Mouse (Mus musculus) kidney, postnatal 0 days (tissue): ENCODE data around the gene Cacna2d3. TPM values are rescaled to one million over a fixed set of nuclear protein-coding genes. Genes with fewer than 3 reads are reported as not detected.

Experiments used
- ATAC-seq: fragments of 200-750 bp; cut with Nextera tagmentation; replicated peaks from 2 replicates; pipeline ENCODE4 v1.8.0; 2017; ENCODE audit warnings: low read depth, moderate number of reproducible peaks, moderate TSS enrichment, moderate library complexity; ENCODE audit not compliant: low FRiP score
- DNase-seq: peaks from one replicate; pipeline ENCODE4 v3.0.0-alpha.2; 2016; ENCODE audit warnings: low spot score
- H3K27ac ChIP-seq: fragments of 300-500 bp; sonication (generic); 2 replicates; pipeline ENCODE4 v1.5.1; 2014; ENCODE audit warnings: mild to moderate bottlenecking
- H3K27me3 ChIP-seq: fragments of 300-500 bp; sonication (generic); 2 replicates; pipeline ENCODE4 v1.6.1; 2014; ENCODE audit warnings: low read length, mixed read lengths; ENCODE audit not compliant: insufficient read depth
- H3K36me3 ChIP-seq: fragments of 300-500 bp; sonication (generic); 2 replicates; pipeline ENCODE4 v1.6.1; 2014; ENCODE audit warnings: low read length, mixed read lengths; ENCODE audit not compliant: insufficient read depth
- H3K4me1 ChIP-seq: fragments of 300-500 bp; sonication (generic); replicated peaks from 2 replicates; pipeline ENCODE4 v1.6.1; 2014; ENCODE audit warnings: antibody characterized with exemption, low read length, mixed read lengths; ENCODE audit not compliant: insufficient read depth
- H3K4me2 ChIP-seq: fragments of 300-500 bp; sonication (generic); 2 replicates; pipeline ENCODE4 v1.6.1; 2014; ENCODE audit warnings: mild to moderate bottlenecking, low read length, moderate library complexity, mixed read lengths
- H3K4me3 ChIP-seq: fragments of 300-500 bp; sonication (generic); replicated peaks from 2 replicates; pipeline ENCODE4 v1.5.1; 2014; ENCODE audit warnings: low read depth, low read length
- H3K9ac ChIP-seq: fragments of 300-500 bp; sonication (generic); 2 replicates; pipeline ENCODE4 v1.6.1; 2014; ENCODE audit warnings: low read depth, low read length
- H3K9me3 ChIP-seq: fragments of 300-500 bp; sonication (generic); replicated peaks from 2 replicates; pipeline ENCODE4 v1.6.1; 2016; ENCODE audit warnings: low read length, inconsistent platforms, mixed read lengths
- CTCF ChIP-seq: IDR thresholded peaks from 2 replicates; pipeline ENCODE4 v1.5.1; 2016; ENCODE audit warnings: antibody characterized with exemption, low read depth, mild to moderate bottlenecking, moderate library complexity
- WGBS: fragments of 180-500 bp; shearing (Covaris S2); extraction: QIAGEN DNeasy Blood & Tissue Kit; methylation state at CpG from one replicate; pipeline ENCODE4 v1.1.7; 2014; 5-methylcytosine and 5-hydroxymethylcytosine counted together
- polyA plus RNA-seq: library from polyadenylated mRNA; unstranded; fragments of >200 nt; fragmentation: Nextera tagmentation; extraction: Ambion mirVana; gene quantifications from 2 replicates; pipeline ENCODE4 v1.2.1, GENCODE M21; 2015

Gene Cacna2d3
- polyA plus RNA-seq, 1 experiment from 2014 or later = 1.8 TPM

DNA sequence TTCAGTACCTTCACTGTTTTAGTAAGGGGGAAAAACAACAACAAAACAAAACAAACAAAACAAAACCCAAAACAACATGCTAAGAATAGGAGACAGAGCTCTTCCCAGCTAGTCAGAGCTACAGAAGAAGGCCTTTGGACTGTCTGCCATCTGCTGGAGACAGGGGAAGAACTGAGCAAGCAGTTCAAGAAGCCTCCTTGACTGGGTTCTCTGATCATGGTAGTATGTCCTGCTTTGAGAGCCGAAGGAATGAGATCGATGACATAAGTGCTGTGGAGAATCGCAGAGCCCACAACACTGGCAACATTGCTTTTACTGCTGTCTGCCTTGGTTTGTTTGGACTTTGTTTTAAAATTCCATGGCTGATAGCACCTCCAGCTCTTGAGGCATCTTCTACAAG lies 598.9 kb downstream of the Cacna2d3 start:
- DNase-seq = no peak
- H3K36me3 ChIP-seq = no peaks in the 10 kb centered on the region
- 93% methylated on average over 3 of the region's 3 CpGs for WGBS
- no peak for ATAC-seq
- H3K27me3 ChIP-seq = no peaks in the 10 kb centered on the region
- no peak for TF ChIP-seq CTCF
- no peaks in the 10 kb centered on the region for H3K4me1 ChIP-seq
- H3K27ac ChIP-seq = no peak overlapping the region
- H3K9me3 ChIP-seq = no peaks in the 10 kb centered on the region
- H3K4me2 ChIP-seq = no peak overlapping the region
- H3K4me3 ChIP-seq = no peak overlapping the region
- no peak overlapping the region for H3K9ac ChIP-seq

DNA sequence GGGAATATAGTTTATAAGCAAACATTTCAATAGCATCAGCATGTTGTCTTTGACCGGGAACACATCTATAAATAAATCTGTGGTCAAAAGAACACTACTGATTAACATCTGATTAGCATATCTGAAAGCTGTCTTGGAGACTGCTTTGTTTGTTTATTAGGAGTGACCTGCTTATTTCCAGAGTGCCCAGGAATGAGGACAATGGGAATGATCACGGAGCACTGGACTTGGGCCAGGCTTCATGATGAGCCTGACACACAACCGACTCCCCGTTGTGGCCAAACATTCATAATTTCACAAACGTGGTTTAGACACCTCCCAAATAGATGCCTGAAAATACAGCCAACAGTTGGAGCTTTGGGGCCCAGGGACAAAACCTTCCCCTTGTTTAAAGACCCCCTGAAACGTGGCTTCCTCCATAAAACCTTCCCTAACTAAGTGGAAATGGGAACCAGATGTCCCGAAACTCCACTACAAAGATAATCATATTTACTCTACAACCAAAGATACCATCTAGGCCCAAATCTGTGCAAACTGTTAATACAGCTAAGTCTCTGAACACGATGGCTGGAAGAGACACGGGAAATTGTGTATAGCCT lies 607.7 kb downstream of the Cacna2d3 start:
- no peak overlapping the region for H3K9ac ChIP-seq
- no peak for TF ChIP-seq CTCF
- no peak overlapping the region for H3K27ac ChIP-seq
- no peaks in the 10 kb centered on the region for H3K27me3 ChIP-seq
- H3K4me3 ChIP-seq = no peak overlapping the region
- WGBS = 58% methylated on average over 9 of the region's 9 CpGs
- peak; percentile 22 for DNase-seq
- no peaks in the 10 kb centered on the region for H3K9me3 ChIP-seq
- no peaks in the 10 kb centered on the region for H3K36me3 ChIP-seq
- no peaks in the 10 kb centered on the region for H3K4me1 ChIP-seq
- H3K4me2 ChIP-seq = no peak overlapping the region
- no peak for ATAC-seq

DNA sequence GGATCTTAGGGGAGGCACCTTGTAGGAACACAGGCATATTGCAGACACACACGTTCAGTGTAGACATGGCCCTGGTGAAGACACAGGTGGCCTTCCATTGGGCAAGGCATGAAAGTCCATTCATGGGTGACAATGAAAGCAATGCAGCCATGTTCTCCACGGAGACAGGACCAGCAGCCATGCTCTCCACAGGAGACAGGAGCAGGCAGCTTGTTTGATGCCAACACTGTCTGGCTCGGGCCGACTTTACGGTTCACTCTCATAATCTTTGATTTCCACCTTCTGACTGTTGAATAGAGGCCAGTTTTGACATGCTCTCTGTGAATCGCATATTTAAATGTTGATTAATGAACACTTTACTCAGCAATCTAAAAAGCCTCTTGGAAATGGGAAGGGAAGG lies 610.0 kb downstream of the Cacna2d3 start:
- H3K27me3 ChIP-seq = no peaks in the 10 kb centered on the region
- ATAC-seq = no peak
- WGBS = 83% methylated on average over 6 of the region's 6 CpGs

DNA sequence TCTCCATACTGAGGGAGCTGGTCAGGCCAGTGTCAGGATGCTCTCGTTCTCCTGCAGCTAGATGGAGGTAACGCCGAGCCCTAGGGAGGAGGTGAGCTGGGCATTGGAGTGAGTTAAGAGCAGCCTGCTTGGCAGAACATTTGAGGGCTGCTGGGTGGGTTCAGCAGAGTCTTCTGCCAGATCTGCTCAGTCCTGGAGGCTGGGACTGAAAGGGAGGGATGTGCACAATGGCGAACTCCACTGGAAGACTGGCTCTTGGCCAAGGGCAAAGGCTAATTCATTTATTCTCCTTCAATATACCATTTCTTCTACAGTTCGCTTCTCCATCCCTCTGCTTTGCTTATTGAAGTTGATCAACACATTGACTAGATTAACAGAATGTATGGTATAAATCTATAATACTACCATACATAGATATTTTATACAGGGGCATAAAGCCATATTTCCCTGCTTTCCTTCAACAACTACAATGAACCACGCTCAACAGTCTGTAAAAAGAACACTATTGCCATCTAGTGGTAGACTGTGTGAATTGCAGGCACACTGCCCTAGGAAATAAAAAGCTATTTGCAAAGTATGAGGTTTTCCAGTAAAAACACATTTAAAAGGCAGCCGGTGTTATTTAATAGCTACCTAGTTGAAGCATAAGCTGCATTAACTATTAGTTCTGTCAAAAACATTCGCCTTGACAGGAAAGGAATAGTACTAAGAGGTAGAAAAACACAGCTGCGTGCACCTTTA lies 611.1 kb downstream of the Cacna2d3 start:
- no peak overlapping the region for H3K9ac ChIP-seq
- no peak overlapping the region for H3K4me3 ChIP-seq
- no peak overlapping the region for H3K27ac ChIP-seq
- no peak overlapping the region for H3K4me2 ChIP-seq
- peak; percentile 71 for TF ChIP-seq CTCF
- no peaks in the 10 kb centered on the region for H3K36me3 ChIP-seq
- no peaks in the 10 kb centered on the region for H3K9me3 ChIP-seq
- DNase-seq = peak; percentile 35
- 81% methylated on average over 9 of the region's 9 CpGs for WGBS
- no peaks in the 10 kb centered on the region for H3K4me1 ChIP-seq
- no peak for ATAC-seq
- H3K27me3 ChIP-seq = no peaks in the 10 kb centered on the region

More for the DNA sequence above, 610.0 kb downstream of the Cacna2d3 start:
- no peak for DNase-seq
- Histone ChIP-seq H3K9ac (no peak overlapping the region), H3K4me3 (no peak overlapping the region), H3K9me3 (no peaks in the 10 kb centered on the region), H3K4me2 (no peak overlapping the region), H3K36me3 (no peaks in the 10 kb centered on the region), H3K27ac (no peak overlapping the region), H3K4me1 (no peaks in the 10 kb centered on the region)
- no peak for TF ChIP-seq CTCF

DNA sequence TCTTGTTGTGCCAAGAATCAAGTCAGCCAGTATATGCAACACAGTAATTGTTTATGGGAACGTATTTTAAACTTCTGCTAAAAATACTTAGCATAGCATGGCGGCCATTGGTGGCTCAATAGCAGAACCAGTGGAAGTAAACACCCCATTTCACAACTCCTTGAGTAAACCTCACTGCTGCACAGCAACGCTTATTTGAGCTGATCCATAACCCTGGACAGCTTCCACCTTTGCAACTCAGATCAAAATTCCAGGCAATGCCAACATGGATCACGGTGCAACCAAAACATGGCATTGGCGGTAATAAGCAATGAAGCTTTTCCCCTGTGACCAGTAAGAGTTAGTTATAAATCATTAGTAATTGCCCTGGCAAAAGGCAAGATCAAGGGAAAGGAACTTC lies 614.2 kb downstream of the Cacna2d3 start:
- H3K27ac ChIP-seq = no peak overlapping the region
- no peak overlapping the region for H3K9ac ChIP-seq
- no peak overlapping the region for H3K4me3 ChIP-seq
- H3K36me3 ChIP-seq = no peaks in the 10 kb centered on the region
- 59% methylated on average over 5 of the region's 5 CpGs for WGBS
- no peak for TF ChIP-seq CTCF
- no peak for DNase-seq
- H3K27me3 ChIP-seq = no peaks in the 10 kb centered on the region
- H3K9me3 ChIP-seq = no peaks in the 10 kb centered on the region
- H3K4me1 ChIP-seq = no peaks in the 10 kb centered on the region
- ATAC-seq = no peak
- no peak overlapping the region for H3K4me2 ChIP-seq

DNA sequence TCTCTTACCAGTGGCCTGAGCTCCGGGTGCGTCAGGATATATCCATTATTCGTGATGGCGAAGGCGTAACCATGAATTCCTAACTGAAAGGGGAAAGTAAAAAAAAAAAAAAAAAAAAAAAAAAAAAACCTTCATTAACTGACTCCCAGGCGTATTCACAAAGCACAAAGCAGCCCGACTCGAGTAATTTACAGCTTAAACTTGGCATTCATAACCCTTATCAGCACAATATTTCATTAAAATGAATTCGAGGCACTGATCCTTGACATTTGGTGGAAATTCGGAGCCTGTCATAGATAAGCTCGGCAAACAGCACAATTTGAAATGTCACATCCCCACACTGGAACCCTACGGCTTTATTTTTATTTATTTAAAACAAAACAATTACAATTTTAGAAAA lies 623.9 kb downstream of the Cacna2d3 start:
- TF ChIP-seq CTCF = no peak
- Histone ChIP-seq H3K4me2 (no peak overlapping the region), H3K36me3 (no peaks in the 10 kb centered on the region), H3K27ac (no peak overlapping the region), H3K9ac (no peak overlapping the region), H3K27me3 (no peaks in the 10 kb centered on the region), H3K4me3 (no peak overlapping the region), H3K9me3 (no peaks in the 10 kb centered on the region), H3K4me1 (no peaks in the 10 kb centered on the region)
- peak; percentile 60 for DNase-seq
- WGBS = 48% methylated on average over 12 of the region's 12 CpGs
- ATAC-seq = no peak
